Mouse (Mus musculus): ENCODE measurements at regions not wholly inside any gene's neighbourhood (a gene's known extent, or its start where the extent isn't known, plus 50 kb on each side); places are given as distances from the start of the nearest gene placed in this dataset.

- 66% methylated on average over 6 of the region's 6 CpGs for WGBS
- no peak for DNase-seq (ENCODE audit: low spot score)
- Histone ChIP-seq H3K27ac (no peak overlapping the region), H3K9ac (ENCODE audit: low read depth, low read length) (no peak overlapping the region), H3K4me2 (ENCODE audit: low read length) (no peak overlapping the region), H3K9me3 (replicated peaks; ENCODE audit: low read length) (no peaks in the 10 kb centered on the region), H3K27me3 (ENCODE audit: insufficient read depth, low read length) (no peaks in the 10 kb centered on the region), H3K4me3 (replicated peaks; ENCODE audit: low read depth, low read length) (no peak overlapping the region), H3K36me3 (ENCODE audit: insufficient read depth, low read length) (no peaks in the 10 kb centered on the region), H3K4me1 (replicated peaks; ENCODE audit: insufficient read depth, low read length) (no peaks in the 10 kb centered on the region)
- TF ChIP-seq CTCF (IDR thresholded peaks at IDR 0.05; ENCODE audit: low read depth), result no peak
- no peak for ATAC-seq (replicated peaks; ENCODE audit: low FRiP score, low read depth)
Observed at GRCm38 (mm10) chr2:9805590-9805989, 75.5 kb upstream of the 4930412O13Rik start.

Measured in kidney, postnatal 0 days (tissue).